Mouse (Mus musculus) liver, embryonic 11.5 days (tissue): ENCODE measurements around the gene Hoxc10. TPM values are rescaled to one million over a fixed set of nuclear protein-coding genes. Genes with fewer than 3 reads are reported as not detected.

Experiments used
- ATAC-seq: fragments of 200-750 bp; cut with Nextera tagmentation; replicated peaks from 2 replicates; pipeline ENCODE4 v1.8.0; 2017; ENCODE audit warnings: moderate number of reproducible peaks, mild to moderate bottlenecking, moderate TSS enrichment, moderate library complexity; ENCODE audit not compliant: low FRiP score
- DNase-seq: peaks from one replicate; pipeline ENCODE4 v3.0.0-alpha.2; 2017; ENCODE audit warnings: low spot score
- H3K27ac ChIP-seq: fragments of 300-500 bp; sonication (generic); 2 replicates; pipeline ENCODE4 v1.5.1; 2014; ENCODE audit warnings: mild to moderate bottlenecking, low read depth, low read length, control low read depth
- H3K27me3 ChIP-seq: fragments of 300-500 bp; sonication (generic); replicated peaks from 2 replicates; pipeline ENCODE4 v1.6.1; 2014; ENCODE audit warnings: low read length, mixed read lengths; ENCODE audit not compliant: control insufficient read depth, insufficient read depth
- H3K36me3 ChIP-seq: fragments of 300-500 bp; sonication (generic); 2 replicates; pipeline ENCODE4 v1.6.1; 2014; ENCODE audit warnings: mild to moderate bottlenecking, low read length, moderate library complexity, mixed read lengths; ENCODE audit not compliant: control insufficient read depth, insufficient read depth
- H3K4me1 ChIP-seq: fragments of 300-500 bp; sonication (generic); replicated peaks from 2 replicates; pipeline ENCODE4 v1.6.1; 2014; ENCODE audit warnings: low read length, mixed read lengths; ENCODE audit not compliant: control insufficient read depth, insufficient read depth
- H3K4me2 ChIP-seq: fragments of 300-500 bp; sonication (generic); 2 replicates; pipeline ENCODE4 v1.6.1; 2014; ENCODE audit warnings: mild to moderate bottlenecking, control low read depth, moderate library complexity
- H3K4me3 ChIP-seq: fragments of 300-500 bp; sonication (generic); 2 replicates; pipeline ENCODE4 v1.5.1; 2014; ENCODE audit warnings: low read depth, low read length, control low read depth
- H3K9ac ChIP-seq: fragments of 300-500 bp; sonication (generic); 2 replicates; pipeline ENCODE4 v1.6.1; 2014; ENCODE audit warnings: low read depth, low read length, control low read depth
- H3K9me3 ChIP-seq: fragments of 300-500 bp; sonication (generic); 2 replicates; pipeline ENCODE4 v1.6.1; 2016; ENCODE audit warnings: low read length, inconsistent platforms, mixed read lengths; ENCODE audit not compliant: control insufficient read depth
- WGBS: fragments of 180-500 bp; shearing (Covaris S2); extraction: QIAGEN DNeasy Blood & Tissue Kit; methylation state at CpG from one replicate; pipeline ENCODE4 v1.1.7; 2014; 5-methylcytosine and 5-hydroxymethylcytosine counted together
- polyA plus RNA-seq: library from polyadenylated mRNA; unstranded; fragments of >200 nt; fragmentation: Nextera tagmentation; extraction: Ambion mirVana; gene quantifications from 2 replicates; pipeline ENCODE4 v1.2.1, GENCODE M21; 2014

Hoxc10 gene
- polyA plus RNA-seq, 1 experiment from 2014 or later, result 0.43 TPM

- no peak overlapping the region for H3K27ac ChIP-seq
- peaks cover 3% of the 10 kb centered on the region; the same call in 1 of the 2 replicates for H3K4me1 ChIP-seq
- peaks cover 99% of the 10 kb centered on the region for H3K27me3 ChIP-seq
- H3K9me3 ChIP-seq, result no peaks in the 10 kb centered on the region
- ATAC-seq (no peak), DNase-seq (no peak)
- no peak overlapping the region for H3K4me3 ChIP-seq
- WGBS, result 3% methylated on average over 12 of the region's 12 CpGs
- no peak overlapping the region for H3K9ac ChIP-seq
- H3K4me2 ChIP-seq, result no peak overlapping the region
- H3K36me3 ChIP-seq, result no peaks in the 10 kb centered on the region
These were observed 4.1 kb downstream of the Hoxc10 start for GRCm38 (mm10) chr15:102970740-102971139.

GRCm38 (mm10) chr15:102972254-102972653 lies 5.7 kb downstream of the Hoxc10 start:
- Histone ChIP-seq H3K36me3 (no peaks in the 10 kb centered on the region), H3K27me3 (peaks cover 99% of the 10 kb centered on the region), H3K9ac (no peak overlapping the region), H3K4me2 (no peak overlapping the region), H3K9me3 (no peaks in the 10 kb centered on the region), H3K4me1 (no peaks in the 10 kb centered on the region), H3K27ac (no peak overlapping the region), H3K4me3 (no peak overlapping the region)
- ATAC-seq, result no peak
- WGBS, result 3% methylated on average over 21 of the region's 21 CpGs
- DNase-seq, result no peak

- H3K4me3 ChIP-seq, result no peak overlapping the region
- no peak for ATAC-seq
These were observed 6.2 kb downstream of the Hoxc10 start for GRCm38 (mm10) chr15:102972753-102973152.

GRCm38 (mm10) chr15:102975034-102975433 lies 8.4 kb downstream of the Hoxc10 start:
- no peak overlapping the region for H3K9ac ChIP-seq
- no peaks in the 10 kb centered on the region for H3K36me3 ChIP-seq
- H3K4me1 ChIP-seq, result no peaks in the 10 kb centered on the region
- H3K4me2 ChIP-seq, result no peak overlapping the region
- H3K4me3 ChIP-seq, result no peak overlapping the region
- no peak overlapping the region for H3K27ac ChIP-seq
- ATAC-seq (no peak), DNase-seq (no peak)
- H3K27me3 ChIP-seq, result peaks cover 100% of the 10 kb centered on the region
- WGBS, result 6% methylated on average over 7 of the region's 7 CpGs
- no peaks in the 10 kb centered on the region for H3K9me3 ChIP-seq

More at GRCm38 (mm10) chr15:102972753-102973152, 6.2 kb downstream of the Hoxc10 start:
- no peaks in the 10 kb centered on the region for H3K9me3 ChIP-seq
- peak; percentile 38 for DNase-seq
- no peak overlapping the region for H3K4me2 ChIP-seq
- peaks cover 99% of the 10 kb centered on the region for H3K27me3 ChIP-seq
- 3% methylated on average over 6 of the region's 6 CpGs for WGBS
- no peaks in the 10 kb centered on the region for H3K4me1 ChIP-seq
- H3K36me3 ChIP-seq, result no peaks in the 10 kb centered on the region
- no peak overlapping the region for H3K27ac ChIP-seq
- no peak overlapping the region for H3K9ac ChIP-seq

- H3K27ac ChIP-seq, result no peak overlapping the region
- no peak overlapping the region for H3K4me2 ChIP-seq
- H3K36me3 ChIP-seq, result no peaks in the 10 kb centered on the region
- no peaks in the 10 kb centered on the region for H3K4me1 ChIP-seq
- no peak overlapping the region for H3K9ac ChIP-seq
- ATAC-seq, result no peak
- peak; percentile 42 for DNase-seq
- 3% methylated on average over 21 of the region's 21 CpGs for WGBS
- H3K9me3 ChIP-seq, result no peaks in the 10 kb centered on the region
- peaks cover 100% of the 10 kb centered on the region for H3K27me3 ChIP-seq
- no peak overlapping the region for H3K4me3 ChIP-seq
These were observed 9.1 kb downstream of the Hoxc10 start for GRCm38 (mm10) chr15:102975688-102976111.

- no peak within 1 kb of the TSS for H3K27ac ChIP-seq
- peaks cover 100% of the 10 kb centered on the region for H3K27me3 ChIP-seq
- H3K4me2 ChIP-seq, result peak within 1 kb of the TSS; percentile 13; the same call in 1 of the 2 replicates
- H3K9ac ChIP-seq, result no peak within 1 kb of the TSS
- H3K4me1 ChIP-seq, result no peaks in the 10 kb centered on the region
- 4% methylated on average over 17 of the region's 20 CpGs for WGBS
- no peaks in the 10 kb centered on the region for H3K9me3 ChIP-seq
- 0 out of 2 replicates have a peak within 1 kb of the TSS, but pooled peaks have one; percentile 1 for H3K4me3 ChIP-seq
- ATAC-seq (no peak), DNase-seq (no peak)
- H3K36me3 ChIP-seq, result no peaks in the 10 kb centered on the region
These were observed 9.6 kb downstream of the Hoxc10 start, which contains the start of gene Hoxc9 for GRCm38 (mm10) chr15:102976171-102976570. Hoxc9 (plus strand) TSS chr15:102976439.

GRCm38 (mm10) chr15:102976631-102977422 lies 10.2 kb downstream of the Hoxc10 start:
- H3K9me3 ChIP-seq, result no peaks in the 10 kb centered on the region
- peak; percentile 38 for DNase-seq
- H3K4me1 ChIP-seq, result peaks cover 3% of the 10 kb centered on the region
- no peak overlapping the region for H3K9ac ChIP-seq
- no peaks in the 10 kb centered on the region for H3K36me3 ChIP-seq
- peak overlapping the region; percentile 13; the same call in 1 of the 2 replicates for H3K4me2 ChIP-seq
- H3K4me3 ChIP-seq, result 0 out of 2 replicates have a peak overlapping the region, but pooled peaks have one; percentile 1
- no peak overlapping the region for H3K27ac ChIP-seq
- 2% methylated on average over 37 of the region's 37 CpGs for WGBS
- peaks cover 100% of the 10 kb centered on the region for H3K27me3 ChIP-seq
- ATAC-seq, result no peak

- Histone ChIP-seq H3K4me2 (peak overlapping the region; percentile 13; the same call in 1 of the 2 replicates), H3K36me3 (no peaks in the 10 kb centered on the region), H3K27ac (no peak overlapping the region), H3K4me1 (peaks cover 4% of the 10 kb centered on the region), H3K27me3 (peaks cover 100% of the 10 kb centered on the region), H3K9me3 (no peaks in the 10 kb centered on the region), H3K4me3 (0 out of 2 replicates have a peak overlapping the region, but pooled peaks have one; percentile 1), H3K9ac (no peak overlapping the region)
- DNase-seq (no peak), ATAC-seq (no peak)
- WGBS, result 3% methylated on average over 16 of the region's 16 CpGs
These were observed 10.9 kb downstream of the Hoxc10 start for GRCm38 (mm10) chr15:102977423-102977974.
